Mouse (Mus musculus) testis, adult 2 months (tissue): ENCODE measurements around the gene Klhdc4.

ENCODE experiments used
- CTCF ChIP-seq: fragments of 200-500 bp; IDR thresholded peaks from 2 replicates; pipeline ENCODE4 v1.5.1; 2012; ENCODE audit warnings: low read depth, mild to moderate bottlenecking, inconsistent platforms, low read length, moderate library complexity; ENCODE audit not compliant: control insufficient read depth, insufficient read depth, insufficient replicate concordance
- POLR2A ChIP-seq: fragments of 200-500 bp; IDR thresholded peaks from 2 replicates; pipeline ENCODE4 v1.6.1; 2012; ENCODE audit warnings: low read depth, mild to moderate bottlenecking, inconsistent platforms, low read length, moderate library complexity; ENCODE audit not compliant: control insufficient read depth

GRCm38 (mm10) chr8:121769095-121769494 is 60.3 kb downstream of the Klhdc4 start:
- TF ChIP-seq CTCF (no peak), POLR2A (no peak)
